Mouse (Mus musculus): ENCODE results near the gene Pomgnt2. TPM values are rescaled to one million over a fixed set of nuclear protein-coding genes. Genes with fewer than 3 reads are reported as not detected.

The Pomgnt2 gene
- polyA plus RNA-seq, 1 experiment from 2014 or later, result 42.0 TPM

GRCm38 (mm10) chr9:121984465-121985461 lies 12.1 kb downstream of the Pomgnt2 start:
- Histone ChIP-seq H3K9me3 (replicated peaks; ENCODE audit: control insufficient read depth, low read length, poor library complexity, severe bottlenecking) (no peaks in the 10 kb centered on the region), H3K4me1 (ENCODE audit: control insufficient read depth, insufficient read depth, low read length) (peaks cover 3% of the 10 kb centered on the region; the same call in 1 of the 2 replicates), H3K27me3 (ENCODE audit: control insufficient read depth, insufficient read depth, low read depth, low read length) (no peaks in the 10 kb centered on the region), H3K36me3 (ENCODE audit: control insufficient read depth, insufficient read depth, low read length) (peaks cover 5% of the 10 kb centered on the region), H3K27ac (ENCODE audit: low read length) (no peak overlapping the region), H3K4me3 (ENCODE audit: low read depth, low read length) (no peak overlapping the region), H3K4me2 (ENCODE audit: low read length) (no peak overlapping the region), H3K9ac (ENCODE audit: low read depth, low read length) (peak overlapping the region; percentile 39; the same call in 1 of the 2 replicates)
- WGBS, result 76% methylated on average over 15 of the region's 15 CpGs
- ATAC-seq, result no peak

- 57% methylated on average over 15 of the region's 15 CpGs for WGBS
These were observed 13.4 kb downstream of the Pomgnt2 start for GRCm38 (mm10) chr9:121983504-121983903.

GRCm38 (mm10) chr9:121982665-121983064 lies 14.2 kb downstream of the Pomgnt2 start:
- Histone ChIP-seq H3K9ac (ENCODE audit: low read depth, low read length) (no peak overlapping the region), H3K4me2 (ENCODE audit: low read length) (no peak overlapping the region), H3K4me3 (ENCODE audit: low read depth, low read length) (no peak overlapping the region), H3K9me3 (replicated peaks; ENCODE audit: control insufficient read depth, low read length, poor library complexity, severe bottlenecking) (no peaks in the 10 kb centered on the region), H3K27me3 (ENCODE audit: control insufficient read depth, insufficient read depth, low read depth, low read length) (no peaks in the 10 kb centered on the region), H3K4me1 (ENCODE audit: control insufficient read depth, insufficient read depth, low read length) (peaks cover 3% of the 10 kb centered on the region; the same call in 1 of the 2 replicates), H3K27ac (ENCODE audit: low read length) (no peak overlapping the region), H3K36me3 (ENCODE audit: control insufficient read depth, insufficient read depth, low read length) (peaks cover 5% of the 10 kb centered on the region)
- no peak for ATAC-seq
- 94% methylated on average over 15 of the region's 15 CpGs for WGBS

More at GRCm38 (mm10) chr9:121983504-121983903, 13.4 kb downstream of the Pomgnt2 start:
- Histone ChIP-seq H3K4me3 (ENCODE audit: low read depth, low read length) (no peak overlapping the region), H3K36me3 (ENCODE audit: control insufficient read depth, insufficient read depth, low read length) (peaks cover 5% of the 10 kb centered on the region), H3K27me3 (ENCODE audit: control insufficient read depth, insufficient read depth, low read depth, low read length) (no peaks in the 10 kb centered on the region), H3K9me3 (replicated peaks; ENCODE audit: control insufficient read depth, low read length, poor library complexity, severe bottlenecking) (no peaks in the 10 kb centered on the region), H3K4me2 (ENCODE audit: low read length) (no peak overlapping the region), H3K4me1 (ENCODE audit: control insufficient read depth, insufficient read depth, low read length) (peaks cover 3% of the 10 kb centered on the region; the same call in 1 of the 2 replicates), H3K27ac (ENCODE audit: low read length) (no peak overlapping the region), H3K9ac (ENCODE audit: low read depth, low read length) (no peak overlapping the region)
- ATAC-seq, result peak; percentile 25; the same call in 1 of the 2 replicates

- H3K9me3 ChIP-seq (replicated peaks; ENCODE audit: control insufficient read depth, low read length, poor library complexity, severe bottlenecking), result no peaks in the 10 kb centered on the region
- no peak overlapping the region for H3K4me2 ChIP-seq (ENCODE audit: low read length)
- H3K4me1 ChIP-seq (ENCODE audit: control insufficient read depth, insufficient read depth, low read length), result peaks cover 3% of the 10 kb centered on the region; the same call in 1 of the 2 replicates
- peaks cover 5% of the 10 kb centered on the region for H3K36me3 ChIP-seq (ENCODE audit: control insufficient read depth, insufficient read depth, low read length)
- H3K27ac ChIP-seq (ENCODE audit: low read length), result no peak overlapping the region
- WGBS, result 97% methylated on average over 22 of the region's 22 CpGs
- H3K27me3 ChIP-seq (ENCODE audit: control insufficient read depth, insufficient read depth, low read depth, low read length), result no peaks in the 10 kb centered on the region
- no peak overlapping the region for H3K9ac ChIP-seq (ENCODE audit: low read depth, low read length)
- no peak for ATAC-seq
- no peak overlapping the region for H3K4me3 ChIP-seq (ENCODE audit: low read depth, low read length)
These were observed 14.7 kb downstream of the Pomgnt2 start for GRCm38 (mm10) chr9:121982214-121982613.

- peaks cover 3% of the 10 kb centered on the region; the same call in 1 of the 2 replicates for H3K4me1 ChIP-seq (ENCODE audit: control insufficient read depth, insufficient read depth, low read length)
- H3K27me3 ChIP-seq (ENCODE audit: control insufficient read depth, insufficient read depth, low read depth, low read length), result no peaks in the 10 kb centered on the region
- H3K4me3 ChIP-seq (ENCODE audit: low read depth, low read length), result no peak overlapping the region
- no peak overlapping the region for H3K4me2 ChIP-seq (ENCODE audit: low read length)
- no peak overlapping the region for H3K9ac ChIP-seq (ENCODE audit: low read depth, low read length)
- H3K36me3 ChIP-seq (ENCODE audit: control insufficient read depth, insufficient read depth, low read length), result peaks cover 5% of the 10 kb centered on the region
- ATAC-seq, result no peak
- H3K27ac ChIP-seq (ENCODE audit: low read length), result no peak overlapping the region
- no peaks in the 10 kb centered on the region for H3K9me3 ChIP-seq (replicated peaks; ENCODE audit: control insufficient read depth, low read length, poor library complexity, severe bottlenecking)
- 82% methylated on average over 10 of the region's 10 CpGs for WGBS
These were observed 15.3 kb downstream of the Pomgnt2 start for GRCm38 (mm10) chr9:121981466-121982105.

GRCm38 (mm10) chr9:121981046-121981445 lies 15.9 kb downstream of the Pomgnt2 start:
- no peak overlapping the region for H3K4me2 ChIP-seq (ENCODE audit: low read length)
- H3K36me3 ChIP-seq (ENCODE audit: control insufficient read depth, insufficient read depth, low read length), result peaks cover 5% of the 10 kb centered on the region
- H3K27me3 ChIP-seq (ENCODE audit: control insufficient read depth, insufficient read depth, low read depth, low read length), result no peaks in the 10 kb centered on the region
- ATAC-seq, result no peak
- peaks cover 3% of the 10 kb centered on the region; the same call in 1 of the 2 replicates for H3K4me1 ChIP-seq (ENCODE audit: control insufficient read depth, insufficient read depth, low read length)
- 91% methylated on average over 9 of the region's 9 CpGs for WGBS
- H3K9me3 ChIP-seq (replicated peaks; ENCODE audit: control insufficient read depth, low read length, poor library complexity, severe bottlenecking), result no peaks in the 10 kb centered on the region
- no peak overlapping the region for H3K9ac ChIP-seq (ENCODE audit: low read depth, low read length)
- no peak overlapping the region for H3K27ac ChIP-seq (ENCODE audit: low read length)
- no peak overlapping the region for H3K4me3 ChIP-seq (ENCODE audit: low read depth, low read length)

- WGBS, result 77% methylated on average over 2 of the region's 2 CpGs
These were observed 21.6 kb downstream of the Pomgnt2 start for GRCm38 (mm10) chr9:121975321-121975720.

GRCm38 (mm10) chr9:121974141-121974986 lies 22.5 kb downstream of the Pomgnt2 start:
- no peaks in the 10 kb centered on the region for H3K36me3 ChIP-seq (ENCODE audit: control insufficient read depth, insufficient read depth, low read length)
- no peak overlapping the region for H3K4me3 ChIP-seq (ENCODE audit: low read depth, low read length)
- H3K9me3 ChIP-seq (replicated peaks; ENCODE audit: control insufficient read depth, low read length, poor library complexity, severe bottlenecking), result no peaks in the 10 kb centered on the region
- ATAC-seq, result no peak
- H3K4me1 ChIP-seq (ENCODE audit: control insufficient read depth, insufficient read depth, low read length), result no peaks in the 10 kb centered on the region
- H3K9ac ChIP-seq (ENCODE audit: low read depth, low read length), result no peak overlapping the region
- H3K27ac ChIP-seq (ENCODE audit: low read length), result 0 out of 2 replicates have a peak overlapping the region, but pooled peaks have one; percentile 1
- no peak overlapping the region for H3K4me2 ChIP-seq (ENCODE audit: low read length)
- no peaks in the 10 kb centered on the region for H3K27me3 ChIP-seq (ENCODE audit: control insufficient read depth, insufficient read depth, low read depth, low read length)
- 80% methylated on average over 12 of the region's 12 CpGs for WGBS

More at GRCm38 (mm10) chr9:121975321-121975720, 21.6 kb downstream of the Pomgnt2 start:
- Histone ChIP-seq H3K27ac (ENCODE audit: low read length) (no peak overlapping the region), H3K36me3 (ENCODE audit: control insufficient read depth, insufficient read depth, low read length) (no peaks in the 10 kb centered on the region), H3K4me2 (ENCODE audit: low read length) (no peak overlapping the region), H3K9ac (ENCODE audit: low read depth, low read length) (no peak overlapping the region), H3K27me3 (ENCODE audit: control insufficient read depth, insufficient read depth, low read depth, low read length) (no peaks in the 10 kb centered on the region), H3K4me3 (ENCODE audit: low read depth, low read length) (no peak overlapping the region), H3K9me3 (replicated peaks; ENCODE audit: control insufficient read depth, low read length, poor library complexity, severe bottlenecking) (no peaks in the 10 kb centered on the region), H3K4me1 (ENCODE audit: control insufficient read depth, insufficient read depth, low read length) (no peaks in the 10 kb centered on the region)
- no peak for ATAC-seq

All from midbrain, embryonic 16.5 days (tissue).